Mouse (Mus musculus) intestine, embryonic 15.5 days (tissue): ENCODE results near the gene Ntrk1. TPM values are rescaled to one million over a fixed set of nuclear protein-coding genes. Genes with fewer than 3 reads are reported as not detected.

Experiments used
- ATAC-seq: fragments of 200-750 bp; cut with Nextera tagmentation; 2 replicates; pipeline ENCODE4 v1.8.0; 2017; ENCODE audit warnings: moderate TSS enrichment, moderate library complexity
- H3K27ac ChIP-seq: fragments of 300-500 bp; sonication (generic); 2 replicates; pipeline ENCODE4 v1.5.1; 2015; ENCODE audit warnings: mild to moderate bottlenecking, inconsistent platforms
- H3K27me3 ChIP-seq: fragments of 300-500 bp; sonication (generic); replicated peaks from 2 replicates; pipeline ENCODE4 v1.6.1; 2015; ENCODE audit warnings: inconsistent platforms
- H3K36me3 ChIP-seq: fragments of 300-500 bp; sonication (generic); 2 replicates; pipeline ENCODE4 v1.6.1; 2015; ENCODE audit warnings: inconsistent platforms
- H3K4me1 ChIP-seq: fragments of 300-500 bp; sonication (generic); replicated peaks from 2 replicates; pipeline ENCODE4 v1.6.1; 2015; ENCODE audit warnings: inconsistent platforms
- H3K4me2 ChIP-seq: fragments of 300-500 bp; sonication (generic); replicated peaks from 2 replicates; pipeline ENCODE4 v1.6.1; 2015; ENCODE audit warnings: mild to moderate bottlenecking, inconsistent platforms
- H3K4me3 ChIP-seq: fragments of 300-500 bp; sonication (generic); replicated peaks from 2 replicates; pipeline ENCODE4 v1.5.1; 2015; ENCODE audit warnings: inconsistent platforms
- H3K9ac ChIP-seq: fragments of 300-500 bp; sonication (generic); 2 replicates; pipeline ENCODE4 v1.6.1; 2015; ENCODE audit warnings: inconsistent platforms
- H3K9me3 ChIP-seq: fragments of 300-500 bp; sonication (generic); 2 replicates; pipeline ENCODE4 v1.6.1; 2016; ENCODE audit warnings: inconsistent platforms
- WGBS: fragments of 180-500 bp; shearing (Covaris S2); methylation state at CpG from one replicate; pipeline ENCODE4 v1.1.7; 2015; 5-methylcytosine and 5-hydroxymethylcytosine counted together
- polyA plus RNA-seq: library from polyadenylated mRNA; unstranded; fragments of >200 nt; fragmentation: Nextera tagmentation; extraction: Ambion mirVana; gene quantifications from 2 replicates; pipeline ENCODE4 v1.2.1, GENCODE M21; 2015

The Ntrk1 gene
- polyA plus RNA-seq, 1 experiment from 2014 or later, result 3.2 TPM

GRCm38 (mm10) chr3:87743927-87744326 is 51.0 kb downstream of the Ntrk1 start:
- Histone ChIP-seq H3K4me2 (no peak overlapping the region), H3K9me3 (no peaks in the 10 kb centered on the region), H3K36me3 (no peaks in the 10 kb centered on the region), H3K27me3 (no peaks in the 10 kb centered on the region), H3K27ac (no peak overlapping the region), H3K9ac (no peak overlapping the region), H3K4me3 (no peak overlapping the region), H3K4me1 (peaks cover 17% of the 10 kb centered on the region)
- 81% methylated on average over 4 of the region's 4 CpGs for WGBS
- no peak for ATAC-seq

GRCm38 (mm10) chr3:87742735-87743134 is 52.2 kb downstream of the Ntrk1 start:
- Histone ChIP-seq H3K27me3 (no peaks in the 10 kb centered on the region), H3K9me3 (no peaks in the 10 kb centered on the region), H3K27ac (no peak overlapping the region), H3K36me3 (peaks cover 10% of the 10 kb centered on the region; the same call in 1 of the 2 replicates), H3K4me2 (no peak overlapping the region), H3K4me3 (no peak overlapping the region), H3K4me1 (peaks cover 10% of the 10 kb centered on the region; the same call in 1 of the 2 replicates), H3K9ac (no peak overlapping the region)
- WGBS, result 87% methylated on average over 16 of the region's 16 CpGs
- no peak for ATAC-seq

GRCm38 (mm10) chr3:87742013-87742412 is 52.9 kb downstream of the Ntrk1 start:
- Histone ChIP-seq H3K9me3 (no peaks in the 10 kb centered on the region), H3K4me2 (no peak overlapping the region), H3K27me3 (no peaks in the 10 kb centered on the region), H3K27ac (no peak overlapping the region), H3K4me3 (no peak overlapping the region), H3K9ac (no peak overlapping the region), H3K4me1 (peaks cover 10% of the 10 kb centered on the region; the same call in 1 of the 2 replicates), H3K36me3 (peaks cover 16% of the 10 kb centered on the region; the same call in 1 of the 2 replicates)
- ATAC-seq, result no peak
- 71% methylated on average over 3 of the region's 3 CpGs for WGBS

- no peaks in the 10 kb centered on the region for H3K9me3 ChIP-seq
- 77% methylated on average over 5 of the region's 5 CpGs for WGBS
- no peaks in the 10 kb centered on the region for H3K27me3 ChIP-seq
- no peaks in the 10 kb centered on the region for H3K4me1 ChIP-seq
- H3K4me3 ChIP-seq, result no peak overlapping the region
- H3K9ac ChIP-seq, result no peak overlapping the region
- H3K36me3 ChIP-seq, result peaks cover 32% of the 10 kb centered on the region
- H3K27ac ChIP-seq, result no peak overlapping the region
- H3K4me2 ChIP-seq, result no peak overlapping the region
- ATAC-seq, result no peak
Observed at GRCm38 (mm10) chr3:87738906-87739305, 56.1 kb downstream of the Ntrk1 start.

GRCm38 (mm10) chr3:87735335-87735734 is 59.6 kb downstream of the Ntrk1 start:
- Histone ChIP-seq H3K27me3 (no peaks in the 10 kb centered on the region), H3K27ac (no peak overlapping the region), H3K9me3 (no peaks in the 10 kb centered on the region), H3K4me3 (no peak overlapping the region), H3K4me2 (no peak overlapping the region), H3K36me3 (peaks cover 42% of the 10 kb centered on the region), H3K9ac (no peak overlapping the region), H3K4me1 (no peaks in the 10 kb centered on the region)
- no peak for ATAC-seq
- WGBS, result 69% methylated on average over 9 of the region's 9 CpGs

- Histone ChIP-seq H3K27ac (no peak overlapping the region), H3K4me1 (no peaks in the 10 kb centered on the region), H3K9ac (no peak overlapping the region), H3K9me3 (no peaks in the 10 kb centered on the region), H3K4me3 (no peak overlapping the region), H3K27me3 (no peaks in the 10 kb centered on the region), H3K36me3 (peaks cover 45% of the 10 kb centered on the region), H3K4me2 (no peak overlapping the region)
- 85% methylated on average over 11 of the region's 11 CpGs for WGBS
- no peak for ATAC-seq
Observed at GRCm38 (mm10) chr3:87733984-87734761, 60.8 kb downstream of the Ntrk1 start.

GRCm38 (mm10) chr3:87733098-87733497 is 61.9 kb downstream of the Ntrk1 start:
- Histone ChIP-seq H3K27ac (no peak overlapping the region), H3K9ac (no peak overlapping the region), H3K9me3 (no peaks in the 10 kb centered on the region), H3K27me3 (no peaks in the 10 kb centered on the region), H3K4me1 (no peaks in the 10 kb centered on the region), H3K4me3 (no peak overlapping the region), H3K4me2 (no peak overlapping the region), H3K36me3 (peaks cover 45% of the 10 kb centered on the region)
- 81% methylated on average over 4 of the region's 4 CpGs for WGBS
- no peak for ATAC-seq

GRCm38 (mm10) chr3:87728696-87729095 is 66.3 kb downstream of the Ntrk1 start:
- Histone ChIP-seq H3K36me3 (peaks cover 52% of the 10 kb centered on the region), H3K4me3 (no peak overlapping the region), H3K9me3 (no peaks in the 10 kb centered on the region), H3K27me3 (no peaks in the 10 kb centered on the region), H3K4me1 (no peaks in the 10 kb centered on the region), H3K9ac (no peak overlapping the region), H3K27ac (no peak overlapping the region), H3K4me2 (no peak overlapping the region)
- ATAC-seq, result no peak
- 79% methylated on average over 6 of the region's 6 CpGs for WGBS

Other genes starting within 250 kb of the Ntrk1 start
- 13.7 and 14.4 TPM in 2 replicates for gene Arhgef11, start 177.6 kb downstream of the Ntrk1 start, polyA plus RNA-seq
- 0.36 and 0.48 TPM in 2 replicates for gene Lrrc71, start 46.5 kb downstream of the Ntrk1 start, polyA plus RNA-seq
- 0.44 and 0.52 TPM in 2 replicates for gene Insrr, start 1.8 kb upstream of the Ntrk1 start, polyA plus RNA-seq
- gene Pear1, start 29.1 kb upstream of the Ntrk1 start, polyA plus RNA-seq, result 22.6 and 29.5 TPM in 2 replicates
- 0.24 and 0.43 TPM in 2 replicates for gene Sh2d2a, start 51.6 kb upstream of the Ntrk1 start, polyA plus RNA-seq
- 13.1 TPM in 2 replicates for gene Prcc, start 90.4 kb upstream of the Ntrk1 start, polyA plus RNA-seq
- gene Hdgf, start 111.2 kb upstream of the Ntrk1 start, polyA plus RNA-seq, result 227 and 229 TPM in 2 replicates
- 74.2 and 79.2 TPM in 2 replicates for gene Mrpl24, start 124.3 kb upstream of the Ntrk1 start, polyA plus RNA-seq
- 46.7 and 49.9 TPM in 2 replicates for gene Isg20l2, start 135.2 kb upstream of the Ntrk1 start, polyA plus RNA-seq
- gene Rrnad1, start 135.6 kb upstream of the Ntrk1 start, polyA plus RNA-seq, result 15.8 and 16.3 TPM in 2 replicates
- 7.0 and 8.2 TPM in 2 replicates for gene Crabp2, start 153.5 kb upstream of the Ntrk1 start, polyA plus RNA-seq
- 17.0 and 20.0 TPM in 2 replicates for gene Nes, start 175.9 kb upstream of the Ntrk1 start, polyA plus RNA-seq
- gene Bcan, start 205.1 kb upstream of the Ntrk1 start, polyA plus RNA-seq, result 0.15 and 0.54 TPM in 2 replicates
- not detected in 2 replicates for gene Hapln2, start 232.4 kb upstream of the Ntrk1 start, polyA plus RNA-seq
- 36.7 and 40.3 TPM in 2 replicates for gene Gpatch4, start 247.9 kb upstream of the Ntrk1 start, polyA plus RNA-seq